Mouse (Mus musculus) thymus, adult 2 months (tissue): ENCODE data around the gene Ptprn.

Experiments used
- CTCF ChIP-seq: fragments of 200-500 bp; IDR thresholded peaks from 2 replicates; pipeline ENCODE4 v1.5.1; 2012; ENCODE audit warnings: mild to moderate bottlenecking, control low read depth, low read length, moderate library complexity, borderline replicate concordance; ENCODE audit not compliant: control insufficient read depth, poor library complexity, insufficient read depth; ENCODE audit errors: extremely low read depth
- POLR2A ChIP-seq: fragments of 200-500 bp; IDR thresholded peaks from 2 replicates; pipeline ENCODE4 v1.6.1; 2012; ENCODE audit warnings: mild to moderate bottlenecking, low read length, control low read depth, moderate library complexity; ENCODE audit not compliant: control insufficient read depth, poor library complexity, insufficient read depth; ENCODE audit errors: extremely low read depth

GRCm38 (mm10) chr1:75215785-75216184 lies 48.5 kb downstream of the Ptprn start:
- TF ChIP-seq POLR2A, result no peak
- TF ChIP-seq CTCF, result no peak
